In the genomic region with DNA sequence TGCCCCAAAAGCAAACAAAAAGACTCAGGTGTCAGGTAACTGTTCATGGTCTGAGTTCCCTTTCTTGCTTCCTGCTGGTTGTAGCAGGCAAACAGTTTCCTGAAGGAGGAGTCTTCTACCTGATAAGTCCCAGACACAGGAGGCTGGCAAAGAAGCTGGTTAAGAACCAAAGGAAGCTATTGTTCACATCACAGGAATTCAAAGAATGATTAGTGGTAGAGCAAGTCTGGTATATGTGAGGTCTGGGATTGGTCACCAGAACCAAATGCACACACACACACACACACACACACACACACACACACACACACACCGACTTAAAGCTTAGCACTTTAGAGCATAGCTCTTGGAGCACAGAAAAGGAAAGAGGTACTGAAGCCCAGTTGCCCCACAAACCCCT, we compare ENCODE assay signal across 28 mouse cellular contexts. TPM values are rescaled to one million over a fixed set of nuclear protein-coding genes. Genes with fewer than 3 reads are reported as not detected.
A peak's percentile ranks its signal among the peaks of the same experiment; 100 is the strongest.
DNase-seq lines count a peak whose midpoint lies in the region; ATAC-seq and TF ChIP-seq lines count a peak whose summit lies in the region.
"Had no signal": no experiment of that assay in that cellular context is flagged by ENCODE, and none has a peak within 500 bp of the region (broad histone marks: within the 10 kb centered on the region; RNA-seq: fewer than 3 reads in every experiment).

No protein-coding gene starts in this region.

- no peaks in the 10 kb centered on the region for H3K9me3 ChIP-seq in lung, embryonic 15.5 days
- H3K9me3 ChIP-seq in embryonic facial prominence, embryonic 14.5 days (ENCODE audit: control insufficient read depth, low read length), result no peaks in the 10 kb centered on the region
- H3K9me3 ChIP-seq in stomach, postnatal 0 days (ENCODE audit: control insufficient read depth, low read length), result no peaks in the 10 kb centered on the region
- no peaks in the 10 kb centered on the region for H3K9me3 ChIP-seq in hindbrain, embryonic 11.5 days (ENCODE audit: control insufficient read depth, low read length)
- H3K9me3 ChIP-seq: forebrain, embryonic 10.5 days; G1E; hindbrain, embryonic 10.5 days; limb, embryonic 12.5 days; midbrain, embryonic 12.5 days had no signal

- no peak for TF ChIP-seq EP300 in stomach, postnatal 0 days (optimal IDR thresholded peaks at IDR 0.05)

- H3K36me3 ChIP-seq in lung, embryonic 15.5 days, result no peaks in the 10 kb centered on the region
- H3K36me3 ChIP-seq in embryonic facial prominence, embryonic 14.5 days (ENCODE audit: control insufficient read depth, insufficient read depth, low read length), result no peaks in the 10 kb centered on the region
- H3K36me3 ChIP-seq in stomach, postnatal 0 days (ENCODE audit: control insufficient read depth, insufficient read depth, low read length), result no peaks in the 10 kb centered on the region
- H3K36me3 ChIP-seq in hindbrain, embryonic 11.5 days (ENCODE audit: control insufficient read depth, insufficient read depth, low read length), result no peaks in the 10 kb centered on the region
- H3K36me3 ChIP-seq: forebrain, embryonic 10.5 days; G1E; hindbrain, embryonic 10.5 days; limb, embryonic 12.5 days; midbrain, embryonic 12.5 days had no signal

- peaks cover 28% of the 10 kb centered on the region for H3K4me1 ChIP-seq in lung, embryonic 15.5 days
- peaks cover 6% of the 10 kb centered on the region for H3K4me1 ChIP-seq in embryonic facial prominence, embryonic 14.5 days (ENCODE audit: control insufficient read depth, insufficient read depth, low read length)
- H3K4me1 ChIP-seq in stomach, postnatal 0 days (replicated peaks; ENCODE audit: control insufficient read depth, insufficient read depth), result 0 out of 2 replicates have a peak, but pooled peaks cover 4% of the 10 kb centered on the region
- H3K4me1 ChIP-seq in hindbrain, embryonic 11.5 days (replicated peaks; ENCODE audit: control insufficient read depth, insufficient read depth, low read length), result no peaks in the 10 kb centered on the region
- H3K4me1 ChIP-seq: midbrain, embryonic 12.5 days had no signal

- ATAC-seq in lung, embryonic 15.5 days (ENCODE audit: borderline replicate concordance, extremely low read depth, low FRiP score, low TSS enrichment), result peak; percentile 48; the same call in 1 of the 2 replicates
- peak; percentile 62 for ATAC-seq in embryonic facial prominence, embryonic 14.5 days (ENCODE audit: low read depth)
- peak; percentile 81 for ATAC-seq in stomach, postnatal 0 days (ENCODE audit: low FRiP score, low TSS enrichment)
- no peak for ATAC-seq in hindbrain, embryonic 11.5 days (ENCODE audit: low FRiP score)
- ATAC-seq: forebrain, embryonic 16.5 days; liver, postnatal 0 days had no signal

- DNase-seq in lung, postnatal 25 days (ENCODE audit: low spot score), result no peak
- DNase-seq in NIH3T3 (ENCODE audit: low read depth), result peak; percentile 59
- DNase-seq in embryonic facial prominence, embryonic 14.5 days (ENCODE audit: low spot score), result peak; percentile 57
- peak; percentile 57 for DNase-seq in stomach, postnatal 0 days (ENCODE audit: low spot score)
- no peak for DNase-seq in right cerebral cortex, postnatal 36 days (ENCODE audit: low spot score in 2 of 2)
- DNase-seq in hindbrain, embryonic 11.5 days (ENCODE audit: low spot score), result no peak
- DNase-seq: adrenal gland, postnatal 25 days; B cell, adult 2 months; cerebellum, adult 9-10 months; gastrocnemius, postnatal 10 days; kidney, adult 9 months; kidney, postnatal 14 days; liver, postnatal 0 days; right cerebral cortex, postnatal 14 days; spleen, adult 18-20 months; thymus, adult 2 months; thymus, postnatal 4 days had no signal

- no peaks in the 10 kb centered on the region for H3K27me3 ChIP-seq in lung, embryonic 15.5 days
- no peaks in the 10 kb centered on the region for H3K27me3 ChIP-seq in embryonic facial prominence, embryonic 14.5 days (replicated peaks; ENCODE audit: control insufficient read depth, insufficient read depth, low read length)
- no peaks in the 10 kb centered on the region for H3K27me3 ChIP-seq in stomach, postnatal 0 days (ENCODE audit: control insufficient read depth, insufficient read depth, low read length)
- H3K27me3 ChIP-seq in hindbrain, embryonic 11.5 days (ENCODE audit: control insufficient read depth, insufficient read depth, low read length), result no peaks in the 10 kb centered on the region
- H3K27me3 ChIP-seq: CH12.LX had no signal

- H3K9ac ChIP-seq in lung, embryonic 15.5 days, result no peak overlapping the region
- H3K9ac ChIP-seq in embryonic facial prominence, embryonic 14.5 days (ENCODE audit: low read depth, low read length), result no peak overlapping the region
- no peak overlapping the region for H3K9ac ChIP-seq in stomach, postnatal 0 days (ENCODE audit: low read length)
- H3K9ac ChIP-seq in hindbrain, embryonic 11.5 days (ENCODE audit: low read depth, low read length), result no peak overlapping the region
- H3K9ac ChIP-seq: limb, embryonic 12.5 days; liver, postnatal 0 days; midbrain, embryonic 12.5 days had no signal

- 13% methylated on average over 1 of the region's 1 CpGs for WGBS in lung, embryonic 15.5 days
- WGBS in embryonic facial prominence, embryonic 14.5 days, result 56% methylated on average over 1 of the region's 1 CpGs
- WGBS in stomach, postnatal 0 days, result 50% methylated on average over 1 of the region's 1 CpGs
- 63% methylated on average over 1 of the region's 1 CpGs for WGBS in hindbrain, embryonic 11.5 days

- no peak overlapping the region for H3K4me3 ChIP-seq in lung, embryonic 15.5 days
- H3K4me3 ChIP-seq in embryonic facial prominence, embryonic 14.5 days (ENCODE audit: low read depth, low read length), result no peak overlapping the region
- H3K4me3 ChIP-seq in stomach, postnatal 0 days (ENCODE audit: low read depth, low read length), result no peak overlapping the region
- H3K4me3 ChIP-seq in hindbrain, embryonic 11.5 days (ENCODE audit: low read depth, low read length), result no peak overlapping the region
- H3K4me3 ChIP-seq: forebrain, embryonic 10.5 days; hindbrain, embryonic 10.5 days; limb, embryonic 12.5 days; midbrain, embryonic 12.5 days had no signal

- peak overlapping the region; percentile 43 for H3K27ac ChIP-seq in lung, embryonic 15.5 days
- H3K27ac ChIP-seq in embryonic facial prominence, embryonic 14.5 days (replicated peaks; ENCODE audit: low read depth, low read length), result no peak overlapping the region
- H3K27ac ChIP-seq in stomach, postnatal 0 days (replicated peaks), result no peak overlapping the region
- no peak overlapping the region for H3K27ac ChIP-seq in hindbrain, embryonic 11.5 days (ENCODE audit: low read depth, low read length)
- H3K27ac ChIP-seq: forebrain, embryonic 10.5 days; hindbrain, embryonic 10.5 days; limb, embryonic 12.5 days; midbrain, embryonic 12.5 days had no signal

- TF ChIP-seq CTCF in stomach, postnatal 0 days (IDR thresholded peaks at IDR 0.05; ENCODE audit: low read depth), result no peak

- no peak overlapping the region for H3K4me2 ChIP-seq in lung, embryonic 15.5 days
- no peak overlapping the region for H3K4me2 ChIP-seq in embryonic facial prominence, embryonic 14.5 days (ENCODE audit: low read depth, low read length)
- no peak overlapping the region for H3K4me2 ChIP-seq in stomach, postnatal 0 days (replicated peaks; ENCODE audit: low read depth)
- no peak overlapping the region for H3K4me2 ChIP-seq in hindbrain, embryonic 11.5 days (replicated peaks; ENCODE audit: low read depth, low read length)
- H3K4me2 ChIP-seq: heart, embryonic 11.5 days; limb, embryonic 12.5 days; liver, embryonic 11.5 days; midbrain, embryonic 12.5 days had no signal

RNA-seq across cellular contexts. Expression of a gene that starts 9.5 kb away (rescaled TPM):
- polyA plus RNA-seq in lung, embryonic 15.5 days (2015; fragmentation: Nextera tagmentation; extraction: Ambion mirVana), result 1.5 and 1.7 TPM in 2 replicates
- 0.50 and 0.76 TPM in 2 replicates for polyA plus RNA-seq in embryonic facial prominence, embryonic 14.5 days (2014; fragmentation: Nextera tagmentation; extraction: Ambion mirVana)
- polyA plus RNA-seq in stomach, postnatal 0 days (2015; fragmentation: Nextera tagmentation; extraction: Ambion mirVana), result 1.7 and 2.1 TPM in 2 replicates
- polyA plus RNA-seq in hindbrain, embryonic 11.5 days (2014; fragmentation: Nextera tagmentation; extraction: Ambion mirVana), result 0.25 and 0.32 TPM in 2 replicates
- polyA plus RNA-seq: forebrain, embryonic 16.5 days; G1E; heart, postnatal 0 days had no signal

RNA-seq across cellular contexts. Expression of a gene that starts 58.0 kb away (rescaled TPM):
- polyA plus RNA-seq in lung, embryonic 15.5 days (2015; fragmentation: Nextera tagmentation; extraction: Ambion mirVana), result 161 and 168 TPM in 2 replicates
- polyA plus RNA-seq in embryonic facial prominence, embryonic 14.5 days (2014; fragmentation: Nextera tagmentation; extraction: Ambion mirVana), result 187 and 197 TPM in 2 replicates
- polyA plus RNA-seq in stomach, postnatal 0 days (2015; fragmentation: Nextera tagmentation; extraction: Ambion mirVana), result 37.9 and 42.5 TPM in 2 replicates
- 241 and 243 TPM in 2 replicates for polyA plus RNA-seq in hindbrain, embryonic 11.5 days (2014; fragmentation: Nextera tagmentation; extraction: Ambion mirVana)

Comparison
In these comparisons a context has a peak if more than half of its experiments do, and no peak if none do; other contexts are left out.
1. DNase-seq: peak in NIH3T3 (single experiment), embryonic facial prominence, embryonic 14.5 days (single experiment) and stomach, postnatal 0 days (single experiment); none in lung, postnatal 25 days (single experiment), right cerebral cortex, postnatal 36 days (0 of 2) and hindbrain, embryonic 11.5 days (single experiment).